Mouse (Mus musculus) cortical plate, adult 2 months (tissue): ENCODE measurements around the gene R3hcc1l.

Experiments
- CTCF ChIP-seq: fragments of 200-500 bp; IDR thresholded peaks from 2 replicates; pipeline ENCODE4 v1.5.1; 2011; ENCODE audit warnings: mild to moderate bottlenecking, control low read depth, low read length; ENCODE audit not compliant: insufficient read depth; ENCODE audit errors: extremely low read depth
- POLR2A ChIP-seq: fragments of 200-500 bp; IDR thresholded peaks from 2 replicates; pipeline ENCODE4 v1.6.1; 2011; ENCODE audit warnings: mild to moderate bottlenecking, low read length, control low read depth; ENCODE audit not compliant: insufficient read depth; ENCODE audit errors: extremely low read depth

- no peak; the same call in 1 of the 2 replicates for TF ChIP-seq POLR2A
- TF ChIP-seq CTCF: no peak
These were observed 25.2 kb upstream of the R3hcc1l start for GRCm38 (mm10) chr19:42493257-42493917.
